Mouse (Mus musculus) kidney, embryonic 15.5 days (tissue): ENCODE measurements at regions not wholly inside any gene's neighbourhood (a gene's known extent, or its start where the extent isn't known, plus 50 kb on each side); places are given as distances from the start of the nearest gene placed in this dataset.
A peak's percentile ranks its signal among the peaks of the same experiment; 100 is the strongest.
"Not testable (repeated sequence)": the region's sequence is repeated elsewhere in the genome, so short reads cannot be mapped to it uniquely, and the experiment has no call there.

Experiments
- ATAC-seq: fragments of 200-750 bp; cut with Nextera tagmentation; replicated peaks from 2 replicates; pipeline ENCODE4 v1.8.0; 2017; ENCODE audit warnings: moderate TSS enrichment; ENCODE audit not compliant: low FRiP score
- H3K27ac ChIP-seq: fragments of 300-500 bp; sonication (generic); 2 replicates; pipeline ENCODE4 v1.5.1; 2015; ENCODE audit warnings: mild to moderate bottlenecking, inconsistent platforms
- H3K27me3 ChIP-seq: fragments of 300-500 bp; sonication (generic); 2 replicates; pipeline ENCODE4 v1.6.1; 2015; ENCODE audit warnings: inconsistent platforms
- H3K36me3 ChIP-seq: fragments of 300-500 bp; sonication (generic); 2 replicates; pipeline ENCODE4 v1.6.1; 2015; ENCODE audit warnings: inconsistent platforms
- H3K4me1 ChIP-seq: fragments of 300-500 bp; sonication (generic); 2 replicates; pipeline ENCODE4 v1.6.1; 2015; ENCODE audit warnings: inconsistent platforms
- H3K4me2 ChIP-seq: fragments of 300-500 bp; sonication (generic); 2 replicates; pipeline ENCODE4 v1.6.1; 2015; ENCODE audit warnings: moderate library complexity, mild to moderate bottlenecking, inconsistent platforms
- H3K4me3 ChIP-seq: fragments of 300-500 bp; sonication (generic); replicated peaks from 2 replicates; pipeline ENCODE4 v1.5.1; 2015; ENCODE audit warnings: mild to moderate bottlenecking, inconsistent platforms
- H3K9ac ChIP-seq: fragments of 300-500 bp; sonication (generic); 2 replicates; pipeline ENCODE4 v1.6.1; 2015; ENCODE audit warnings: mild to moderate bottlenecking, inconsistent platforms
- H3K9me3 ChIP-seq: fragments of 300-500 bp; sonication (generic); replicated peaks from 2 replicates; pipeline ENCODE4 v1.6.1; 2016; ENCODE audit warnings: inconsistent platforms
- WGBS: fragments of 180-500 bp; shearing (Covaris S2); methylation state at CpG from one replicate; pipeline ENCODE4 v1.1.7; 2015; ENCODE audit warnings: mixed read lengths; 5-methylcytosine and 5-hydroxymethylcytosine counted together

DNA sequence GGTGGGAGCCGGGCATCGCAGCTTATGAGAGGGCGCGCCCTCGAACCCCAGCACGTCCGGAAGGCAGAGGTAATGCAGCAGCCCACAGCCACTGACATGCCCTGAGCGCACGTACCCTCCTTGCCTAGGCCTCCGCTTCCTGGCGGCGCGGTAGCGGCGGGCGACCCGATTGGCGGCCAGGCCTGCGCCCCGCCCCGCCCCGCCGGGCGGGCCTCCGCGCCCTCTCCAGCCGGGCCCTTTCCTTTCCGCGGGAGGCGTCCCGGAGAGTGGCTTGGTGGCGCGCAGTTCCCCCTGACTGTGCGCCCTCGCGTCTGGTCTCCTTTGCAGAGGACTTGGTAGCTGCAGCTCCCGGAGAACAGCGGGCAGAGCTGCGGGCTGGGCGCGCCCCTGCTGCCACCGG is 461.1 kb downstream of the Gm21863 start:
- not testable (repeated sequence) for H3K4me1 ChIP-seq, H3K9me3 ChIP-seq, H3K36me3 ChIP-seq, H3K9ac ChIP-seq, H3K27ac ChIP-seq, H3K27me3 ChIP-seq, ATAC-seq
- 5% methylated on average over 41 of the region's 42 CpGs for WGBS
- H3K4me3 ChIP-seq: peak overlapping the region; percentile 27
- H3K4me2 ChIP-seq: peak overlapping the region; percentile 47

- H3K36me3 ChIP-seq, H3K4me2 ChIP-seq, ATAC-seq, H3K27me3 ChIP-seq, H3K9ac ChIP-seq, H3K9me3 ChIP-seq, H3K4me3 ChIP-seq, H3K4me1 ChIP-seq, H3K27ac ChIP-seq: not testable (repeated sequence)
- 89% methylated on average over 3 of the region's 4 CpGs for WGBS
These were observed 472.1 kb downstream of the Gm21863 start for GRCm38 (mm10) chr12:20426359-20426758.

- WGBS: 47% methylated on average over 1 of the region's 1 CpGs
- not testable (repeated sequence) for H3K4me2 ChIP-seq, H3K9me3 ChIP-seq, H3K9ac ChIP-seq, H3K27ac ChIP-seq, H3K4me3 ChIP-seq, H3K27me3 ChIP-seq, H3K36me3 ChIP-seq, ATAC-seq, H3K4me1 ChIP-seq
These were observed 510.3 kb downstream of the Gm21863 start for GRCm38 (mm10) chr12:20464585-20464984.
